Mouse (Mus musculus): ENCODE results near the gene Tgoln1. TPM values are rescaled to one million over a fixed set of nuclear protein-coding genes. Genes with fewer than 3 reads are reported as not detected.

Gene Tgoln1
- total RNA-seq, 2 experiments from 2014 or later: 21.8 to 22.1 TPM

GRCm38 (mm10) chr6:72597956-72598753, 18.6 kb downstream of the Tgoln1 start, which contains the start of the genes Elmod3 and Retsat:
TSS of gene Elmod3 (minus strand) at chr6:72598413.
TSS of gene Retsat (plus strand) at chr6:72598475.
- peak; percentile 93 to 94 for DNase-seq
- intact Hi-C loops (cut with DNase I): no loop called here

GRCm38 (mm10) chr6:72597083-72597874, 19.5 kb downstream of the Tgoln1 start:
- DNase-seq: no peak
- intact Hi-C loops (cut with DNase I): no loop called here

- intact Hi-C loops (cut with DNase I): no loop called here
- DNase-seq: no peak
Measured at GRCm38 (mm10) chr6:72593914-72594313, 22.9 kb downstream of the Tgoln1 start.

GRCm38 (mm10) chr6:72593011-72593803, 23.6 kb downstream of the Tgoln1 start:
- intact Hi-C loops (cut with DNase I): no loop called here
- DNase-seq: peak; percentile 47 to 66

GRCm38 (mm10) chr6:72590111-72590510, 26.7 kb downstream of the Tgoln1 start:
- DNase-seq: no peak
- intact Hi-C loops (cut with DNase I): no loop called here

GRCm38 (mm10) chr6:72588307-72588706, 28.5 kb downstream of the Tgoln1 start:
- intact Hi-C loops (cut with DNase I): no loop called here
- no peak for DNase-seq

GRCm38 (mm10) chr6:72586701-72587100, 30.1 kb downstream of the Tgoln1 start:
- intact Hi-C loops (cut with DNase I): no loop called here
- DNase-seq: no peak

GRCm38 (mm10) chr6:72584154-72584553, 32.6 kb downstream of the Tgoln1 start:
- no peak for DNase-seq
- intact Hi-C loops (cut with DNase I): no loop called here

GRCm38 (mm10) chr6:72583211-72583839, 33.5 kb downstream of the Tgoln1 start:
- intact Hi-C loops (cut with DNase I): no loop called here
- no peak for DNase-seq

- DNase-seq: peak in 1 of 2 experiments; percentile 36
- intact Hi-C loops (cut with DNase I): no loop called here
Measured at GRCm38 (mm10) chr6:72581625-72582382, 35.0 kb downstream of the Tgoln1 start.

GRCm38 (mm10) chr6:72576041-72576440, 40.8 kb downstream of the Tgoln1 start:
- intact Hi-C loops (cut with DNase I): no loop called here
- DNase-seq: no peak

- intact Hi-C loops (cut with DNase I): no loop called here
- no peak for DNase-seq
Measured at GRCm38 (mm10) chr6:72571826-72572225, 45.0 kb downstream of the Tgoln1 start.

GRCm38 (mm10) chr6:72570644-72571397, 46.0 kb downstream of the Tgoln1 start:
- intact Hi-C loops (cut with DNase I): no loop called here

GRCm38 (mm10) chr6:72568736-72569135, 48.1 kb downstream of the Tgoln1 start:
- DNase-seq: no peak
- intact Hi-C loops (cut with DNase I): no loop called here

More at GRCm38 (mm10) chr6:72570644-72571397, 46.0 kb downstream of the Tgoln1 start:
- no peak for DNase-seq

GRCm38 (mm10) chr6:72567508-72567907, 49.3 kb downstream of the Tgoln1 start:
- intact Hi-C loops (cut with DNase I): no loop called here
- no peak for DNase-seq

GRCm38 (mm10) chr6:72566044-72566443, 50.8 kb downstream of the Tgoln1 start:
- DNase-seq: peak; percentile 70 to 81
- intact Hi-C loops (cut with DNase I): loop anchor here (1.0 kb wide), 2 partner anchors 31 to 140 kb away; no protein-coding TSS in a partner anchor

GRCm38 (mm10) chr6:72565506-72565905, 51.3 kb downstream of the Tgoln1 start:
- intact Hi-C loops (cut with DNase I): no loop called here
- no peak for DNase-seq

GRCm38 (mm10) chr6:72562894-72563293, 53.9 kb downstream of the Tgoln1 start:
- intact Hi-C loops (cut with DNase I): no loop called here
- no peak for DNase-seq

- intact Hi-C loops (cut with DNase I): no loop called here
- no peak for DNase-seq
Measured at GRCm38 (mm10) chr6:72562486-72562885, 54.3 kb downstream of the Tgoln1 start.

All from gastrocnemius, postnatal 36 days (tissue).